Mouse (Mus musculus) E14TG2a.4 (cell line): Measurements from ENCODE around the gene Aif1.

ENCODE experiments used
- CTCF ChIP-seq: conservative IDR thresholded peaks from 2 replicates; pipeline ENCODE4 v1.5.1; 2014; ENCODE audit warnings: low read length
- NANOG ChIP-seq: IDR thresholded peaks from 2 replicates; pipeline ENCODE4 v1.6.1; 2014; ENCODE audit warnings: borderline replicate concordance, low read length, mixed read lengths
- POU5F1 ChIP-seq: IDR thresholded peaks from 2 replicates; pipeline ENCODE4 v1.6.1; 2014; ENCODE audit warnings: low read length, borderline replicate concordance

GRCm38 (mm10) chr17:35126206-35126611, 49.7 kb downstream of the Aif1 start, which contains the start of gene D17H6S53E:
- TF ChIP-seq CTCF: no peak
- TF ChIP-seq NANOG: no peak
- no peak for TF ChIP-seq POU5F1
